In genomic region chr15:97972580-97972979, GRCm38 (mm10) we compare ENCODE assay signal across 29 mouse cellular contexts. TPM values are rescaled to one million over a fixed set of nuclear protein-coding genes. Genes with fewer than 3 reads are reported as not detected.
DNase-seq lines count a peak whose midpoint lies in the region; ATAC-seq lines count a peak whose summit lies in the region.
"Had no signal": no experiment of that assay in that cellular context is flagged by ENCODE, and none has a peak within 500 bp of the region (broad histone marks: within the 10 kb centered on the region; RNA-seq: fewer than 3 reads in every experiment).

No protein-coding gene starts in this region.

- H3K4me1 ChIP-seq in forebrain, embryonic 11.5 days (replicated peaks; ENCODE audit: control insufficient read depth, insufficient read depth, low read length): peaks cover 7% of the 10 kb centered on the region; the same call in 1 of the 2 replicates
- no peaks in the 10 kb centered on the region for H3K4me1 ChIP-seq in forebrain, embryonic 14.5 days (ENCODE audit: control insufficient read depth, insufficient read depth, low read length)
- H3K4me1 ChIP-seq in heart, embryonic 11.5 days (ENCODE audit: control insufficient read depth, insufficient read depth, low read length): peaks cover 5% of the 10 kb centered on the region; the same call in 1 of the 2 replicates
- H3K4me1 ChIP-seq in heart, embryonic 14.5 days (ENCODE audit: control insufficient read depth in 2 of 2, insufficient read depth in 2 of 2, low read length in 2 of 2): peaks cover 8 to 11% of the 10 kb centered on the region in 2 experiments
- H3K4me1 ChIP-seq: hindbrain, embryonic 15.5 days had no signal

- no peak overlapping the region for H3K27ac ChIP-seq in forebrain, embryonic 11.5 days (ENCODE audit: low read depth, low read length)
- H3K27ac ChIP-seq in forebrain, embryonic 14.5 days (ENCODE audit: low read depth, low read length): no peak overlapping the region
- peak overlapping the region; percentile 29; the same call in 1 of the 2 replicates for H3K27ac ChIP-seq in heart, embryonic 11.5 days (ENCODE audit: low read depth, low read length)
- H3K27ac ChIP-seq in heart, embryonic 14.5 days (replicated peaks in 1 of 2; ENCODE audit: control insufficient read depth in 1 of 2, insufficient read depth in 1 of 2, low read depth in 2 of 2, low read length in 2 of 2): peak overlapping the region; percentile 9 to 51
- H3K27ac ChIP-seq: embryonic facial prominence, embryonic 13.5 days; forebrain, embryonic 13.5 days; gastrocnemius, adult 2 months; heart, embryonic 15.5 days; hindbrain, embryonic 15.5 days; kidney, postnatal 0 days had no signal

- intact Hi-C loops in heart, postnatal 36 days (cut with DNase I): no loop called here
- intact Hi-C loops in heart, postnatal 25 days (cut with DNase I): no loop called here

- peaks cover 16% of the 10 kb centered on the region; the same call in 1 of the 2 replicates for H3K36me3 ChIP-seq in forebrain, embryonic 11.5 days (ENCODE audit: control insufficient read depth, insufficient read depth, low read length)
- peaks cover 23% of the 10 kb centered on the region for H3K36me3 ChIP-seq in forebrain, embryonic 14.5 days (ENCODE audit: control insufficient read depth, insufficient read depth, low read length)
- peaks cover 3% of the 10 kb centered on the region; the same call in 1 of the 2 replicates for H3K36me3 ChIP-seq in heart, embryonic 11.5 days (ENCODE audit: control insufficient read depth, insufficient read depth, low read length)
- no peaks in the 10 kb centered on the region for H3K36me3 ChIP-seq in heart, embryonic 14.5 days (ENCODE audit: control insufficient read depth, insufficient read depth, low read length)
- H3K36me3 ChIP-seq: heart, embryonic 15.5 days; hindbrain, embryonic 15.5 days had no signal

- no peaks in the 10 kb centered on the region for H3K9me3 ChIP-seq in forebrain, embryonic 11.5 days (ENCODE audit: control insufficient read depth, low read length)
- no peaks in the 10 kb centered on the region for H3K9me3 ChIP-seq in forebrain, embryonic 14.5 days (replicated peaks; ENCODE audit: control insufficient read depth, low read length)
- H3K9me3 ChIP-seq in heart, embryonic 11.5 days (replicated peaks; ENCODE audit: control insufficient read depth, low read length): no peaks in the 10 kb centered on the region
- no peaks in the 10 kb centered on the region for H3K9me3 ChIP-seq in heart, embryonic 14.5 days (ENCODE audit: control insufficient read depth, low read length)
- H3K9me3 ChIP-seq: embryonic facial prominence, embryonic 10.5 days; embryonic facial prominence, embryonic 13.5 days; forebrain, embryonic 13.5 days; G1E; heart, embryonic 15.5 days; hindbrain, embryonic 12.5 days; hindbrain, embryonic 15.5 days had no signal

- no peak overlapping the region for H3K4me2 ChIP-seq in forebrain, embryonic 11.5 days (ENCODE audit: low read depth, low read length, severe bottlenecking)
- H3K4me2 ChIP-seq in forebrain, embryonic 14.5 days (ENCODE audit: low read length): no peak overlapping the region
- H3K4me2 ChIP-seq in heart, embryonic 11.5 days: no peak overlapping the region
- no peak overlapping the region for H3K4me2 ChIP-seq in heart, embryonic 14.5 days (ENCODE audit: low read length)
- H3K4me2 ChIP-seq: embryonic facial prominence, embryonic 13.5 days; forebrain, embryonic 13.5 days; heart, embryonic 15.5 days; hindbrain, embryonic 12.5 days; hindbrain, embryonic 15.5 days had no signal

- 91% methylated on average over 6 of the region's 6 CpGs for WGBS in forebrain, embryonic 11.5 days
- 91% methylated on average over 6 of the region's 6 CpGs for WGBS in forebrain, embryonic 14.5 days
- 59% methylated on average over 6 of the region's 6 CpGs for WGBS in heart, embryonic 11.5 days (ENCODE audit: insufficient replicate concordance)
- whole genome bisulfite sequencing in heart, embryonic 14.5 days: 44% methylated on average over 6 of the region's 6 CpGs

- no peak overlapping the region for H3K9ac ChIP-seq in forebrain, embryonic 11.5 days (ENCODE audit: low read length)
- no peak overlapping the region for H3K9ac ChIP-seq in forebrain, embryonic 14.5 days (ENCODE audit: low read length)
- no peak overlapping the region for H3K9ac ChIP-seq in heart, embryonic 11.5 days (ENCODE audit: low read depth, low read length)
- no peak overlapping the region for H3K9ac ChIP-seq in heart, embryonic 14.5 days (ENCODE audit: low read length)
- H3K9ac ChIP-seq: forebrain, embryonic 13.5 days; forebrain, postnatal 0 days; heart, embryonic 15.5 days; hindbrain, embryonic 15.5 days had no signal

- DNase-seq in forebrain, embryonic 11.5 days (ENCODE audit: low spot score): peak; percentile 33
- DNase-seq in forebrain, embryonic 14.5 days (ENCODE audit: low spot score): no peak
- no peak for DNase-seq in heart, postnatal 36 days
- DNase-seq in heart, postnatal 25 days (ENCODE audit: low spot score): no peak
- peak; percentile 62 for DNase-seq in ZHBTc4 (ENCODE audit: low read depth, low spot score)
- DNase-seq: adrenal gland, adult 8-10 months; adrenal gland, postnatal 36 days; B cell, adult 2 months; cerebellum, adult 18-20 months; cerebellum, adult 9-10 months; cerebellum, postnatal 14 days; forebrain, postnatal 0 days; gastrocnemius, adult 2 months; gastrocnemius, postnatal 14 days; kidney, adult 2 months had no signal

- ATAC-seq in forebrain, embryonic 11.5 days (replicated peaks; ENCODE audit: low FRiP score): no peak
- no peak for ATAC-seq in forebrain, embryonic 14.5 days
- no peak for ATAC-seq in heart, embryonic 11.5 days (replicated peaks; ENCODE audit: insufficient number of reproducible peaks, low FRiP score, low TSS enrichment)
- ATAC-seq in heart, embryonic 14.5 days (ENCODE audit: insufficient number of reproducible peaks, insufficient read depth, low FRiP score, low read depth): no peak
- ATAC-seq: activated CD4-positive, CD25-positive, alpha-beta regulatory T cell, adult 4 months; forebrain, postnatal 0 days; Patski had no signal

- no peaks in the 10 kb centered on the region for H3K27me3 ChIP-seq in forebrain, embryonic 11.5 days (ENCODE audit: control insufficient read depth, insufficient read depth, low read length)
- H3K27me3 ChIP-seq in forebrain, embryonic 14.5 days (replicated peaks; ENCODE audit: control insufficient read depth, insufficient read depth, low read length): no peaks in the 10 kb centered on the region
- H3K27me3 ChIP-seq in heart, embryonic 11.5 days (ENCODE audit: control insufficient read depth, insufficient read depth, low read length): no peaks in the 10 kb centered on the region
- H3K27me3 ChIP-seq in heart, embryonic 14.5 days (ENCODE audit: control insufficient read depth, insufficient read depth, low read length): no peaks in the 10 kb centered on the region
- H3K27me3 ChIP-seq: embryonic facial prominence, embryonic 13.5 days; forebrain, embryonic 13.5 days; heart, embryonic 15.5 days; hindbrain, embryonic 12.5 days; hindbrain, embryonic 15.5 days; Patski had no signal

- no peak overlapping the region for H3K4me3 ChIP-seq in forebrain, embryonic 11.5 days (ENCODE audit: low read depth, low read length)
- no peak overlapping the region for H3K4me3 ChIP-seq in forebrain, embryonic 14.5 days (ENCODE audit: low read depth, low read length)
- no peak overlapping the region for H3K4me3 ChIP-seq in heart, embryonic 11.5 days (ENCODE audit: low read depth, low read length)
- H3K4me3 ChIP-seq in heart, embryonic 14.5 days (ENCODE audit: control insufficient read depth in 1 of 2, insufficient read depth in 1 of 2, low read depth in 1 of 2, low read length in 2 of 2): no peak overlapping the region
- H3K4me3 ChIP-seq: embryonic facial prominence, embryonic 10.5 days; embryonic facial prominence, embryonic 13.5 days; erythroblast, embryonic 14.5 days; forebrain, embryonic 13.5 days; gastrocnemius, adult 2 months; heart, embryonic 15.5 days; hindbrain, embryonic 12.5 days; hindbrain, embryonic 15.5 days had no signal

RNA-seq across cellular contexts. Expression of gene Tmem106c, which starts 8.6 kb away (rescaled TPM):
- 44.5 and 47.8 TPM in 2 replicates for polyA plus RNA-seq in forebrain, embryonic 11.5 days (2014; fragmentation: Nextera tagmentation; extraction: Ambion mirVana)
- 71.7 and 75.2 TPM in 2 replicates for polyA plus RNA-seq in forebrain, embryonic 14.5 days (2014; fragmentation: Nextera tagmentation; extraction: Ambion mirVana)
- polyA plus RNA-seq in heart, embryonic 11.5 days (2014; fragmentation: Nextera tagmentation; extraction: Ambion mirVana): 30.1 and 34.9 TPM in 2 replicates
- 10 to 100 TPM; 10.6 to 12.0 TPM for total RNA-seq in heart, postnatal 36 days (2021)
- polyA plus RNA-seq in heart, embryonic 14.5 days (2014; fragmentation: Nextera tagmentation; extraction: Ambion mirVana): 38.1 and 40.6 TPM in 2 replicates
- 10 to 100 TPM; 10.9 to 15.3 TPM for total RNA-seq in heart, postnatal 25 days (2021)

RNA-seq across cellular contexts. Expression of gene Col2a1, which starts 31.9 kb away (rescaled TPM):
- 128 and 143 TPM in 2 replicates for polyA plus RNA-seq in forebrain, embryonic 11.5 days (2014; fragmentation: Nextera tagmentation; extraction: Ambion mirVana)
- polyA plus RNA-seq in forebrain, embryonic 14.5 days (2014; fragmentation: Nextera tagmentation; extraction: Ambion mirVana): 19.4 and 23.9 TPM in 2 replicates
- 61.9 and 80.7 TPM in 2 replicates for polyA plus RNA-seq in heart, embryonic 11.5 days (2014; fragmentation: Nextera tagmentation; extraction: Ambion mirVana)
- total RNA-seq in heart, postnatal 36 days (2021): under 1 TPM; 0.08 to 0.46 TPM
- 9.4 and 13.3 TPM in 2 replicates for polyA plus RNA-seq in heart, embryonic 14.5 days (2014; fragmentation: Nextera tagmentation; extraction: Ambion mirVana)
- total RNA-seq in heart, postnatal 25 days (2021): under 1 TPM; 0.36 to 0.52 TPM
- total RNA-seq: adrenal gland, postnatal 36 days; hematopoietic stem cell, adult 5-6 weeks had no signal
- polyA plus RNA-seq: erythroblast, embryonic 14.5 days; G1E; kidney, adult 2 months had no signal

Comparison
In these comparisons a context has a peak if more than half of its experiments do, and no peak if none do; other contexts are left out.
1. DNase-seq: peak in forebrain, embryonic 11.5 days (single experiment) and ZHBTc4 (single experiment); none in forebrain, embryonic 14.5 days (single experiment), heart, postnatal 36 days (0 of 2) and heart, postnatal 25 days (single experiment).
2. H3K27ac ChIP-seq: peak in heart, embryonic 11.5 days (single experiment) and heart, embryonic 14.5 days (2 of 2); none in forebrain, embryonic 11.5 days (single experiment) and forebrain, embryonic 14.5 days (single experiment).